Mouse (Mus musculus) ES-E14 (cell line): ENCODE results near the gene Rbbp5.

ENCODE experiments used
- CHD2 ChIP-seq: IDR thresholded peaks from 2 replicates; pipeline ENCODE4 v1.6.1; 2014; ENCODE audit warnings: mild to moderate bottlenecking, low read depth, low read length, inconsistent platforms
- HCFC1 ChIP-seq: IDR thresholded peaks from 2 replicates; pipeline ENCODE4 v1.6.1; 2012; ENCODE audit warnings: low read length, inconsistent platforms, borderline replicate concordance; ENCODE audit not compliant: insufficient read depth
- MAFK ChIP-seq: IDR thresholded peaks from 2 replicates; pipeline ENCODE4 v1.6.1; 2014; ENCODE audit warnings: mild to moderate bottlenecking, low read depth, low read length, inconsistent platforms; ENCODE audit not compliant: insufficient read depth
- ZC3H11A ChIP-seq: IDR thresholded peaks from 2 replicates; pipeline ENCODE4 v1.6.1; 2012; ENCODE audit warnings: low read depth, mild to moderate bottlenecking, inconsistent platforms, low read length, borderline replicate concordance
- ZNF384 ChIP-seq: IDR thresholded peaks from 2 replicates; pipeline ENCODE4 v1.6.1; 2012; ENCODE audit warnings: low read depth, low read length, inconsistent platforms

GRCm38 (mm10) chr1:132528647-132529334 is 51.6 kb downstream of the Rbbp5 start:
- TF ChIP-seq ZNF384 (no peak), MAFK (no peak), ZC3H11A (no peak), CHD2 (no peak), HCFC1 (no peak)
